Mouse (Mus musculus): Measurements from ENCODE around the gene Ccdc188. TPM values are rescaled to one million over a fixed set of nuclear protein-coding genes. Genes with fewer than 3 reads are reported as not detected.

Gene Ccdc188
- polyA plus RNA-seq, 2 experiments, result not detected

GRCm38 (mm10) chr16:18241581-18241980 is 23.9 kb downstream of the Ccdc188 start:
- ATAC-seq (ENCODE audit: low FRiP score, low read depth) (no peak), DNase-seq (ENCODE audit: low spot score) (no peak)
- Histone ChIP-seq H3K36me3 (ENCODE audit: control insufficient read depth, insufficient read depth, low read length) (peaks cover 88% of the 10 kb centered on the region), H3K27me3 (ENCODE audit: control insufficient read depth, insufficient read depth, low read length) (no peaks in the 10 kb centered on the region), H3K4me3 (replicated peaks; ENCODE audit: low read length) (no peak overlapping the region), H3K9me3 (ENCODE audit: control insufficient read depth, low read length) (no peaks in the 10 kb centered on the region), H3K4me2 (replicated peaks; ENCODE audit: low read depth, low read length, severe bottlenecking) (no peak overlapping the region), H3K4me1 (ENCODE audit: control insufficient read depth, insufficient read depth, low read length) (peaks cover 2% of the 10 kb centered on the region; the same call in 1 of the 2 replicates), H3K27ac (replicated peaks; ENCODE audit: low read depth, low read length) (no peak overlapping the region), H3K9ac (ENCODE audit: low read depth, low read length, severe bottlenecking) (no peak overlapping the region)
- no peak for TF ChIP-seq POLR2A (IDR thresholded peaks at IDR 0.05; ENCODE audit: borderline replicate concordance, extremely low read depth, insufficient read depth, insufficient read length)
- WGBS, result 93% methylated on average over 10 of the region's 10 CpGs

GRCm38 (mm10) chr16:18247521-18248399 is 30.1 kb downstream of the Ccdc188 start:
- H3K4me2 ChIP-seq (replicated peaks; ENCODE audit: low read depth, low read length, severe bottlenecking), result peak overlapping the region; percentile 85
- TF ChIP-seq POLR2A (IDR thresholded peaks at IDR 0.05; ENCODE audit: borderline replicate concordance, extremely low read depth, insufficient read depth, insufficient read length), result no peak
- H3K9ac ChIP-seq (ENCODE audit: low read depth, low read length, severe bottlenecking), result peak overlapping the region; percentile 93
- peaks cover 28% of the 10 kb centered on the region for H3K4me1 ChIP-seq (ENCODE audit: control insufficient read depth, insufficient read depth, low read length)
- ATAC-seq (ENCODE audit: low FRiP score, low read depth), result no peak
- WGBS, result 1% methylated on average over 33 of the region's 33 CpGs
- no peaks in the 10 kb centered on the region for H3K9me3 ChIP-seq (ENCODE audit: control insufficient read depth, low read length)
- no peaks in the 10 kb centered on the region for H3K27me3 ChIP-seq (ENCODE audit: control insufficient read depth, insufficient read depth, low read length)
- H3K4me3 ChIP-seq (replicated peaks; ENCODE audit: low read length), result peak overlapping the region; percentile 87
- peaks cover 67% of the 10 kb centered on the region for H3K36me3 ChIP-seq (ENCODE audit: control insufficient read depth, insufficient read depth, low read length)
- peak overlapping the region; percentile 91 for H3K27ac ChIP-seq (replicated peaks; ENCODE audit: low read depth, low read length)
- DNase-seq (ENCODE audit: low spot score), result no peak

- Histone ChIP-seq H3K27ac (replicated peaks; ENCODE audit: low read depth, low read length) (peak within 1 kb of the TSS; percentile 91), H3K4me1 (ENCODE audit: control insufficient read depth, insufficient read depth, low read length) (peaks cover 28% of the 10 kb centered on the region), H3K27me3 (ENCODE audit: control insufficient read depth, insufficient read depth, low read length) (no peaks in the 10 kb centered on the region), H3K9me3 (ENCODE audit: control insufficient read depth, low read length) (no peaks in the 10 kb centered on the region), H3K36me3 (ENCODE audit: control insufficient read depth, insufficient read depth, low read length) (peaks cover 67% of the 10 kb centered on the region), H3K9ac (ENCODE audit: low read depth, low read length, severe bottlenecking) (peak within 1 kb of the TSS; percentile 93), H3K4me3 (replicated peaks; ENCODE audit: low read length) (peak within 1 kb of the TSS; percentile 87), H3K4me2 (replicated peaks; ENCODE audit: low read depth, low read length, severe bottlenecking) (peak within 1 kb of the TSS; percentile 85)
- TF ChIP-seq POLR2A (IDR thresholded peaks at IDR 0.05; ENCODE audit: borderline replicate concordance, extremely low read depth, insufficient read depth, insufficient read length), result peak; percentile 77; the same call in 1 of the 2 replicates
- 2% methylated on average over 76 of the region's 102 CpGs for WGBS
- ATAC-seq (ENCODE audit: low FRiP score, low read depth) (peak; percentile 93), DNase-seq (ENCODE audit: low spot score) (peak; percentile 98)
These were observed 31.0 kb downstream of the Ccdc188 start, which contains the start of the genes Trmt2a and Ranbp1 for GRCm38 (mm10) chr16:18248433-18249363. Gene Trmt2a (plus strand): TSS chr16:18248679. Gene Ranbp1 (minus strand): TSS chr16:18248732.

GRCm38 (mm10) chr16:18249364-18249967 is 31.8 kb downstream of the Ccdc188 start:
- TF ChIP-seq POLR2A (IDR thresholded peaks at IDR 0.05; ENCODE audit: borderline replicate concordance, extremely low read depth, insufficient read depth, insufficient read length), result no peak
- peak overlapping the region; percentile 87 for H3K4me3 ChIP-seq (replicated peaks; ENCODE audit: low read length)
- peak overlapping the region; percentile 90 for H3K9ac ChIP-seq (ENCODE audit: low read depth, low read length, severe bottlenecking)
- H3K4me2 ChIP-seq (replicated peaks; ENCODE audit: low read depth, low read length, severe bottlenecking), result peak overlapping the region; percentile 85
- H3K36me3 ChIP-seq (ENCODE audit: control insufficient read depth, insufficient read depth, low read length), result peaks cover 67% of the 10 kb centered on the region
- ATAC-seq (ENCODE audit: low FRiP score, low read depth), result 0 out of 2 replicates have a peak, but pooled peaks have one; percentile 3
- peak; percentile 22 for DNase-seq (ENCODE audit: low spot score)
- WGBS, result 7% methylated on average over 27 of the region's 27 CpGs
- peaks cover 28% of the 10 kb centered on the region for H3K4me1 ChIP-seq (ENCODE audit: control insufficient read depth, insufficient read depth, low read length)
- no peaks in the 10 kb centered on the region for H3K27me3 ChIP-seq (ENCODE audit: control insufficient read depth, insufficient read depth, low read length)
- H3K9me3 ChIP-seq (ENCODE audit: control insufficient read depth, low read length), result no peaks in the 10 kb centered on the region
- H3K27ac ChIP-seq (replicated peaks; ENCODE audit: low read depth, low read length), result peak overlapping the region; percentile 91

All from limb, embryonic 14.5 days (tissue).